Mouse (Mus musculus) forebrain, embryonic 11.5 days (tissue): ENCODE data around the gene Sned1. TPM values are rescaled to one million over a fixed set of nuclear protein-coding genes. Genes with fewer than 3 reads are reported as not detected.

Experiments used
- ATAC-seq: fragments of 200-750 bp; cut with Nextera tagmentation; replicated peaks from 2 replicates; pipeline ENCODE4 v1.8.0; 2017; ENCODE audit warnings: moderate TSS enrichment; ENCODE audit not compliant: low FRiP score
- DNase-seq: peaks from one replicate; pipeline ENCODE4 v3.0.0-alpha.2; 2017; ENCODE audit warnings: low spot score
- H3K27ac ChIP-seq: fragments of 300-500 bp; sonication (generic); 2 replicates; pipeline ENCODE4 v1.5.1; 2014; ENCODE audit warnings: low read depth, low read length
- H3K27me3 ChIP-seq: fragments of 300-500 bp; sonication (generic); 2 replicates; pipeline ENCODE4 v1.6.1; 2014; ENCODE audit warnings: mild to moderate bottlenecking, low read length, mixed read lengths; ENCODE audit not compliant: control insufficient read depth, insufficient read depth
- H3K36me3 ChIP-seq: fragments of 300-500 bp; sonication (generic); 2 replicates; pipeline ENCODE4 v1.6.1; 2014; ENCODE audit warnings: mild to moderate bottlenecking, low read length, moderate library complexity, mixed read lengths; ENCODE audit not compliant: control insufficient read depth, insufficient read depth
- H3K4me1 ChIP-seq: fragments of 300-500 bp; sonication (generic); replicated peaks from 2 replicates; pipeline ENCODE4 v1.6.1; 2014; ENCODE audit warnings: low read length, mixed read lengths; ENCODE audit not compliant: control insufficient read depth, insufficient read depth
- H3K4me2 ChIP-seq: fragments of 300-500 bp; sonication (generic); 2 replicates; pipeline ENCODE4 v1.6.1; 2014; ENCODE audit warnings: low read depth, mild to moderate bottlenecking, low read length, moderate library complexity, mixed read lengths; ENCODE audit not compliant: severe bottlenecking
- H3K4me3 ChIP-seq: fragments of 300-500 bp; sonication (generic); 2 replicates; pipeline ENCODE4 v1.5.1; 2014; ENCODE audit warnings: low read depth, low read length
- H3K9ac ChIP-seq: fragments of 300-500 bp; sonication (generic); 2 replicates; pipeline ENCODE4 v1.6.1; 2014; ENCODE audit warnings: low read length
- H3K9me3 ChIP-seq: fragments of 300-500 bp; sonication (generic); 2 replicates; pipeline ENCODE4 v1.6.1; 2016; ENCODE audit warnings: low read length, mixed read lengths; ENCODE audit not compliant: control insufficient read depth
- WGBS: fragments of 180-500 bp; shearing (Covaris S2); extraction: QIAGEN DNeasy Blood & Tissue Kit; methylation state at CpG from one replicate; pipeline ENCODE4 v1.1.7; 2014; 5-methylcytosine and 5-hydroxymethylcytosine counted together
- polyA plus RNA-seq: library from polyadenylated mRNA; unstranded; fragments of >200 nt; fragmentation: Nextera tagmentation; extraction: Ambion mirVana; gene quantifications from 2 replicates; pipeline ENCODE4 v1.2.1, GENCODE M21; 2014

Gene Sned1
- polyA plus RNA-seq, 1 experiment from 2014 or later: 3.2 TPM

DNA sequence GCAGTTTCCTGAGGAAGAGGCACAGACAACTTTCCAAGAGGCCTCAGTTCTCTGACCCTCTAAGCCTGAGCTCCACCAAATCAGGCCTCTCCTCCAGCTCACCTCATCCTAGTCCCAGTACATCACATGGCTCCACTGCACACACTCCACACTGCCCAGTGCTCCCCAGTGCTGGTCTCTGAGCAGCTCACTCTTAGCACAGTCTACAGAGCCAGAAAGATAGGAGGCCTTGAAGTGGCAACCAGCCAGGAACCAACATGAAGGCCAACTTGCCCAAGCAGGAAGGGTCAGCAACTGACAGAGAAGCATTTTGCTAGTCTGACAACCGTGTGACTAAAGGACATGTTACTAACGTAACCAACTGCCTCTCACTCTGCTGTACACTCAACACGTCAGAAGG is 64.9 kb downstream of the Sned1 start:
- Histone ChIP-seq H3K9ac (no peak overlapping the region), H3K4me2 (no peak overlapping the region), H3K27me3 (no peaks in the 10 kb centered on the region), H3K36me3 (peaks cover 5% of the 10 kb centered on the region; the same call in 1 of the 2 replicates), H3K27ac (no peak overlapping the region), H3K9me3 (no peaks in the 10 kb centered on the region), H3K4me1 (peaks cover 5% of the 10 kb centered on the region; the same call in 1 of the 2 replicates), H3K4me3 (no peak overlapping the region)
- DNase-seq (peak; percentile 5), ATAC-seq (no peak)
- 89% methylated on average over 3 of the region's 3 CpGs for WGBS

DNA sequence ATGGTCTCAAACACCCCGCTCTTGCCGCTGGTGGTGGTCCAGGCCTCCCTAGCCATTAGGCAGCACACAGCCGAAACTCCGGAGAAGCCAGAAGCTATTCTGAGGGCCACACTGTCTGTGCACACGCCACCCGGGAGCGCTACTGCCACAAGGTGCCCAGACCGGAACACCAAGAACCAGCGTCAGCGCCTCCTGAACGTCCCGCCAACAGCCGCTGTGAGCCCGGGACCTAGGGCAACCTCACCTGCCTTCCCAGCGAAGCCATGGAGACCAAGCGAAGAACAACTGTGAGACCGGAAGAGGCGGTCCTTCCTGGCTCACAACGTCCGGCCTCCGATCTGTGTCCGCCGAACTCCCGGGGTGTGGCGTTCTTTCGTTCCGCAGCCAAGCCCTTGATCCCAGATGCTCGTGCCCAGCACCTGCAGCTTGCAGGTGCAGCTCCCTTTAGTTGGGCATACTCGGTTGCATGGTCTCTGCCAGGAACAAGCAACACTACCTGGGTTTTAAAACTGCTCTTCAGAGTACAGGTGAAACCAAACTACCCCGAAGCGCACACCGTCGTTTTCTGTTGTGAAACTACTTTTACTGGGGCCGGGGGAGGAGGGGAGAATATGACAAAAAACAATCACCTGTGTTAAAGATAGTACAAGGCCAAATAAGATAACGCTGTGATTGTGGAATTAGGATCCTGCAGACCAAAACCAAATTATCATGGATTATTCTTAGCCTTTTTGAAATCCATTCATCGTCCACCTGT is 70.1 kb downstream of the Sned1 start, which contains the start of gene Mterf4:
TSS of gene Mterf4 (minus strand) at position 335 of the 757 bp plus-strand sequence.
- H3K4me1 ChIP-seq: peaks cover 5% of the 10 kb centered on the region; the same call in 1 of the 2 replicates
- peak within 1 kb of the TSS; percentile 79 for H3K9ac ChIP-seq
- H3K4me2 ChIP-seq: peak within 1 kb of the TSS; percentile 49
- peak within 1 kb of the TSS; percentile 77 for H3K4me3 ChIP-seq
- peaks cover 8% of the 10 kb centered on the region for H3K36me3 ChIP-seq
- peak; percentile 92 for ATAC-seq
- no peak within 1 kb of the TSS for H3K27ac ChIP-seq
- DNase-seq: peak; percentile 88
- 7% methylated on average over 36 of the region's 36 CpGs for WGBS
- no peaks in the 10 kb centered on the region for H3K9me3 ChIP-seq
- H3K27me3 ChIP-seq: no peaks in the 10 kb centered on the region

- H3K27me3 ChIP-seq: no peaks in the 10 kb centered on the region
- no peak overlapping the region for H3K9ac ChIP-seq
- WGBS: 92% methylated on average over 6 of the region's 6 CpGs
- ATAC-seq (no peak), DNase-seq (no peak)
- H3K4me2 ChIP-seq: no peak overlapping the region
- no peaks in the 10 kb centered on the region for H3K4me1 ChIP-seq
- no peaks in the 10 kb centered on the region for H3K9me3 ChIP-seq
- H3K27ac ChIP-seq: no peak overlapping the region
- no peak overlapping the region for H3K4me3 ChIP-seq
- peaks cover 3% of the 10 kb centered on the region; the same call in 1 of the 2 replicates for H3K36me3 ChIP-seq
Observed at GRCm38 (mm10) chr1:93323973-93324372, 88.3 kb downstream of the Sned1 start.

DNA sequence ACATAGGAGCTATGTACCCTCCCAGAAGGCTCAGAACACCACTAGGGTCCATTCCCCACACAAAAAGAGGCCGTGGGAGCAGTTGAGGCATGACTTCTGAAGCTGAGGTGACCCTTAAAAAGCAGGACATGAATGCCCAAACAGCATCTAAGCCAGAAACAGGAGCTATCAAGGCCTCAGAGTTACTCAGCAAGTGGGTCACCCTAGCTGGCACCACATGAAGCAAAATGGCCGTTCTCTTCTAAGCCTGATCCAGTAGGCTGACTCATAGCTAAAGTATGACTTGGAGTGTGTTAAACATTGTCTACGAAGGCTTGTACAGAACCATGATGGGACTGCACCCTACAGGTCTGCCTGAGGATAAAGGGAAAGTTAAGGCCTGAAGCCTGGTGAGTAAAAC is 90.8 kb downstream of the Sned1 start:
- DNase-seq: no peak
- no peak for ATAC-seq
- H3K36me3 ChIP-seq: peaks cover 3% of the 10 kb centered on the region; the same call in 1 of the 2 replicates
- H3K4me2 ChIP-seq: no peak overlapping the region
- H3K4me3 ChIP-seq: no peak overlapping the region
- H3K27me3 ChIP-seq: no peaks in the 10 kb centered on the region
- no peaks in the 10 kb centered on the region for H3K4me1 ChIP-seq
- H3K27ac ChIP-seq: no peak overlapping the region
- H3K9ac ChIP-seq: no peak overlapping the region
- H3K9me3 ChIP-seq: no peaks in the 10 kb centered on the region
- WGBS: 91% methylated on average over 3 of the region's 3 CpGs

- DNase-seq: no peak
- Histone ChIP-seq H3K27ac (no peak overlapping the region), H3K9me3 (no peaks in the 10 kb centered on the region), H3K27me3 (no peaks in the 10 kb centered on the region), H3K36me3 (no peaks in the 10 kb centered on the region; the same call in 1 of the 2 replicates), H3K4me3 (no peak overlapping the region), H3K9ac (no peak overlapping the region), H3K4me1 (no peaks in the 10 kb centered on the region), H3K4me2 (no peak overlapping the region)
- WGBS: 76% methylated on average over 2 of the region's 2 CpGs
- ATAC-seq: no peak
Observed at GRCm38 (mm10) chr1:93334621-93335020, 99.0 kb downstream of the Sned1 start.

DNA sequence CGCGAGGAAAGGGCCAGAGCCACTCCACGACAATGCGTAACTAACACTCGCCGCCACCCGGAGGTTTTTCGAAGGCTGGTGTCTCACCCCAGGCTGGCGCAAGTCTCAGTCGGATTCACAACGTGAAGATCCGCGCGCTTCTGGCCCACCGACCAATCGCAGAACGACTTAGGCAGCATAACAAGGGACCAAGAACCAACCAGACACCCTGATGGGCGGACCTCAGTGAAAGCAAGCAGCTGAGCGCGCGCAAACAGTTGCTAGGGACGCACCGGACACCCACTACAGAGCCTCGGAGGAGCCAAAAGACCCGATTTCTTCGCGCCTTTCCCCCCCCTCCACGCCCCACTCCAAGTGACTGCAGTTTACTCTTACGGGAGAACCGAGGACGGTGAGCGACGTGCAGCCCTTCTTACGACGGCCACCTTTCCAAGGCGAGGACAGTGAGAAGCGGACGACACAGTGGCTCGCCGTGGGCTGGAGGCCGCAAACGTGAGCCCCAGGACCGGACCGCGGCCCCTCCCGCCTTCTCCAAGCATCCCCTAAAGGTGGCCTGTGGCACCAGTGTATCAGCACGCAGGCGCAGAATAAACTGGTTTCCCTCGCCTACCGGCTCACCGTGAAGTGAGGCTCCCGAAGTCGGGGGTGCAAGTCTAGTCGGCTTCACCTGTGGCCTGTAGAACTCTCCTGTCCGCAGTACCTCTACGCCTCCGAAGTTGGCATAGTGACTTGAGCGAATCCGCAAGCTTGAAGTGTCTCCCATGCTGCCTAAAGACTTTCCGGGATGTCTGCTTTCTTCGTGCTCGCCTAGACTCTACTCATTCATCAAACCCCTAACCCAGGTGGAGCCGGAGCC is 107.2 kb downstream of the Sned1 start, which contains the start of the genes Ppp1r7 and Pask:
TSS of gene Ppp1r7 (plus strand) at position 207 of the 856 bp plus-strand sequence.
TSS of gene Pask (minus strand) at position 835 of the 856 bp plus-strand sequence.
- ATAC-seq (peak; percentile 94), DNase-seq (peak; percentile 98)
- Histone ChIP-seq H3K4me1 (peaks cover 5% of the 10 kb centered on the region), H3K9me3 (no peaks in the 10 kb centered on the region), H3K27me3 (no peaks in the 10 kb centered on the region), H3K9ac (peak within 1 kb of the TSS; percentile 84), H3K4me3 (peak within 1 kb of the TSS; percentile 94), H3K27ac (peak within 1 kb of the TSS; percentile 59; the same call in 1 of the 2 replicates), H3K4me2 (peak within 1 kb of the TSS; percentile 70), H3K36me3 (no peaks in the 10 kb centered on the region; the same call in 1 of the 2 replicates)
- under 1% methylated on average over 63 of the region's 63 CpGs for WGBS

- H3K27ac ChIP-seq: no peak overlapping the region
- peak; percentile 95 for DNase-seq
- 0% methylated on average over 39 of the region's 39 CpGs for WGBS
Observed at GRCm38 (mm10) chr1:93343504-93344047, 107.9 kb downstream of the Sned1 start.

DNA sequence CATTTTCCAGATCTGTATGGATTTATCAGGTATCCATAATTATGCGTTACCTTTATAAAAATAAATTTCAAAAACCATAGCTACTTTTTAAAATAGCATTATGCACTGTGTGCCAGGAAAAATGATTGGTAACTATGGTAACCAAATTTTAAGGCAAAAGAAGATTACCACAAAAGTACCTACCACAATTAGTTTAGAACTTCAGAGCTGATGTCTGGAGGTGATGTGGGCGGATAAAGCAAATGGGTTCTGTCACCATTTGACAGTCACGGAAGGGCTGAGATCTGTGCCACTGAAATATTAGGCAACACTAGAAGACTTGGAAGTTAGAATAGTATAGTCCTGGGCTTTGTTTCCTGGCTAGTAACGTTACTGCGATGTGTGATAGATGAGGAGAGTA is 111.5 kb downstream of the Sned1 start:
- peaks cover 5% of the 10 kb centered on the region; the same call in 1 of the 2 replicates for H3K4me1 ChIP-seq
- H3K4me2 ChIP-seq: no peak overlapping the region
- peaks cover 6% of the 10 kb centered on the region; the same call in 1 of the 2 replicates for H3K36me3 ChIP-seq
- H3K4me3 ChIP-seq: no peak overlapping the region
- DNase-seq (no peak), ATAC-seq (no peak)
- 98% methylated on average over 5 of the region's 5 CpGs for WGBS
- H3K27me3 ChIP-seq: no peaks in the 10 kb centered on the region
- H3K9me3 ChIP-seq: no peaks in the 10 kb centered on the region
- no peak overlapping the region for H3K27ac ChIP-seq
- H3K9ac ChIP-seq: no peak overlapping the region

More at GRCm38 (mm10) chr1:93343504-93344047, 107.9 kb downstream of the Sned1 start:
- H3K36me3 ChIP-seq: no peaks in the 10 kb centered on the region; the same call in 1 of the 2 replicates
- H3K4me3 ChIP-seq: peak overlapping the region; percentile 94
- H3K4me1 ChIP-seq: peaks cover 5% of the 10 kb centered on the region
- H3K9ac ChIP-seq: peak overlapping the region; percentile 84
- peak; percentile 96 for ATAC-seq
- H3K4me2 ChIP-seq: peak overlapping the region; percentile 70
- no peaks in the 10 kb centered on the region for H3K27me3 ChIP-seq
- no peaks in the 10 kb centered on the region for H3K9me3 ChIP-seq
